In genomic region chr2:166108326-166108725, GRCm38 (mm10) we compare ENCODE assay signal across 8 mouse cellular contexts. TPM values are rescaled to one million over a fixed set of nuclear protein-coding genes. Genes with fewer than 3 reads are reported as not detected.
DNase-seq lines count a peak whose midpoint lies in the region; TF ChIP-seq lines count a peak whose summit lies in the region.
"Had no signal": no experiment of that assay in that cellular context is flagged by ENCODE, and none has a peak within 500 bp of the region (broad histone marks: within the 10 kb centered on the region; RNA-seq: fewer than 3 reads in every experiment).

No protein-coding gene starts in this region.

- peak; percentile 44; the same call in 1 of the 2 replicates for TF ChIP-seq CTCF in embryonic fibroblast, embryonic 13.5 days (IDR thresholded peaks at IDR 0.05; ENCODE audit: borderline replicate concordance, insufficient read depth, low read length)

- no peak overlapping the region for H3K4me3 ChIP-seq in ES-E14 (ENCODE audit: insufficient read depth in 1 of 2, low read depth in 1 of 2, low read length in 2 of 2, poor library complexity in 1 of 2, severe bottlenecking in 1 of 2)
- H3K4me3 ChIP-seq in embryonic fibroblast, embryonic 13.5 days (ENCODE audit: insufficient read depth, low read length): no peak overlapping the region
- H3K4me3 ChIP-seq: myocyte had no signal

- intact Hi-C loops in heart, postnatal 10 days (cut with DNase I): loop anchor here (1.0 to 5.0 kb wide), 4 partner anchors 47 to 456 kb away; partner anchors contain the start of gene Sulf2

- TF ChIP-seq POLR2A in embryonic fibroblast, embryonic 13.5 days (IDR thresholded peaks at IDR 0.05; ENCODE audit: low read depth, low read length): no peak

- DNase-seq in ES-E14 (ENCODE audit: low read depth, low spot score): peak; percentile 88
- peak; percentile 88 to 91 for DNase-seq in adrenal gland, postnatal 36 days
- peak; percentile 91 to 93 for DNase-seq in heart, postnatal 10 days
- DNase-seq in layer of hippocampus, adult 9-11 months: peak; percentile 88
- DNase-seq in lung, postnatal 25 days (ENCODE audit: low spot score): peak; percentile 83
- DNase-seq in spleen, adult 12 weeks (ENCODE audit: low spot score): peak; percentile 33

- in situ Hi-C loops in ES-E14 (cut with MboI; ENCODE audit: low sequenced_read_pairs in 2 of 2, unreplicated experiment in 2 of 2): loop anchor here in 1 of 2 experiments (10.0 kb wide), 1 partner anchor 226 kb away; no protein-coding TSS in a partner anchor

- peaks cover 1 to 26% of the 10 kb centered on the region in 2 experiments; a peak in 3 of 4 replicates for H3K4me1 ChIP-seq in ES-E14 (ENCODE audit: control insufficient read depth in 2 of 2, insufficient read depth in 2 of 2, low read length in 2 of 2, poor library complexity in 1 of 2)
- H3K4me1 ChIP-seq in embryonic fibroblast, embryonic 13.5 days (ENCODE audit: control insufficient read depth, insufficient read depth, low read length): peaks cover 4% of the 10 kb centered on the region; the same call in 1 of the 2 replicates

- H3K9me3 ChIP-seq in ES-E14 (ENCODE audit: control insufficient read depth, insufficient read depth, low read depth, low read length): no peaks in the 10 kb centered on the region

- no peak overlapping the region for H3K9ac ChIP-seq in ES-E14 (ENCODE audit: insufficient read depth, low read depth, low read length, poor library complexity, severe bottlenecking)

- H3K27ac ChIP-seq in ES-E14 (ENCODE audit: insufficient read depth, low read depth, low read length, poor library complexity, severe bottlenecking): no peak overlapping the region
- no peak overlapping the region for H3K27ac ChIP-seq in embryonic fibroblast, embryonic 13.5 days (ENCODE audit: insufficient read depth, low read length)

- peaks cover 20% of the 10 kb centered on the region for H3K36me3 ChIP-seq in ES-E14 (ENCODE audit: control insufficient read depth, insufficient read depth, low read length, poor library complexity, severe bottlenecking)

TF ChIP-seq in ES-E14, 5 proteins besides CTCF, POLR2A, EP300 and RAD21:
- TF ChIP-seq HCFC1 (IDR thresholded peaks at IDR 0.05; ENCODE audit: borderline replicate concordance, insufficient read depth, low read length): no peak
- no peak for TF ChIP-seq CHD2 (IDR thresholded peaks at IDR 0.05; ENCODE audit: low read depth, low read length)
- TF ChIP-seq ZC3H11A (IDR thresholded peaks at IDR 0.05; ENCODE audit: borderline replicate concordance, low read depth, low read length): peak; percentile 67; the same call in 1 of the 2 replicates
- no peak for TF ChIP-seq ZNF384 (IDR thresholded peaks at IDR 0.05; ENCODE audit: low read depth, low read length)
- TF ChIP-seq MAFK (IDR thresholded peaks at IDR 0.05; ENCODE audit: insufficient read depth, low read depth, low read length): no peak

RNA-seq across cellular contexts. Expression of gene Sulf2, which starts 47.1 kb away (rescaled TPM):
- 102 and 164 TPM in 2 replicates for total RNA-seq in ES-E14 (2012; rRNA removed)
- 100 to 1,000 TPM in 1 of 2 experiments, 10 to 100 TPM in 1; 51.6 to 117 TPM for total RNA-seq in adrenal gland, postnatal 36 days (2021)
- 163 and 234 TPM in 2 replicates for polyA plus RNA-seq in embryonic fibroblast, embryonic 13.5 days (2011; ENCODE audit: insufficient read length, low read depth, missing spikeins)
- 10 to 100 TPM; 84.5 to 88.7 TPM for total RNA-seq in heart, postnatal 10 days (2021)

Comparison
In these comparisons a context has a peak if more than half of its experiments do, and no peak if none do; other contexts are left out.
1. DNase-seq: peak in every context shown above with its lines; median percentile 92 in heart, postnatal 10 days; 90 in adrenal gland, postnatal 36 days; 88 in ES-E14; 88 in layer of hippocampus, adult 9-11 months; 83 in lung, postnatal 25 days; 33 in spleen, adult 12 weeks.